Mouse (Mus musculus) kidney, embryonic 16.5 days (tissue): ENCODE measurements around the gene Crabp2. TPM values are rescaled to one million over a fixed set of nuclear protein-coding genes. Genes with fewer than 3 reads are reported as not detected.

Experiments used
- ATAC-seq: fragments of 200-750 bp; cut with Nextera tagmentation; 2 replicates; pipeline ENCODE4 v1.8.0; 2017; ENCODE audit warnings: moderate TSS enrichment; ENCODE audit not compliant: low FRiP score, low TSS enrichment
- H3K27ac ChIP-seq: fragments of 300-500 bp; sonication (generic); 2 replicates; pipeline ENCODE4 v1.5.1; 2014; ENCODE audit warnings: low read length
- H3K27me3 ChIP-seq: fragments of 300-500 bp; sonication (generic); 2 replicates; pipeline ENCODE4 v1.6.1; 2014; ENCODE audit warnings: low read length, control low read depth, mixed read lengths; ENCODE audit not compliant: insufficient read depth
- H3K36me3 ChIP-seq: fragments of 300-500 bp; sonication (generic); 2 replicates; pipeline ENCODE4 v1.6.1; 2014; ENCODE audit warnings: low read length, control low read depth, mixed read lengths; ENCODE audit not compliant: insufficient read depth
- H3K4me1 ChIP-seq: fragments of 300-500 bp; sonication (generic); 2 replicates; pipeline ENCODE4 v1.6.1; 2014; ENCODE audit warnings: low read length, control low read depth, mixed read lengths; ENCODE audit not compliant: insufficient read depth
- H3K4me2 ChIP-seq: fragments of 300-500 bp; sonication (generic); replicated peaks from 2 replicates; pipeline ENCODE4 v1.6.1; 2014; ENCODE audit warnings: low read depth, low read length
- H3K4me3 ChIP-seq: fragments of 300-500 bp; sonication (generic); 2 replicates; pipeline ENCODE4 v1.5.1; 2014; ENCODE audit warnings: mild to moderate bottlenecking, low read length
- H3K9ac ChIP-seq: fragments of 300-500 bp; sonication (generic); replicated peaks from 2 replicates; pipeline ENCODE4 v1.6.1; 2014; ENCODE audit warnings: low read length
- H3K9me3 ChIP-seq: fragments of 300-500 bp; sonication (generic); 2 replicates; pipeline ENCODE4 v1.6.1; 2016; ENCODE audit warnings: low read length, control low read depth
- WGBS: fragments of 180-500 bp; shearing (Covaris S2); extraction: QIAGEN DNeasy Blood & Tissue Kit; methylation state at CpG from one replicate; pipeline ENCODE4 v1.1.7; 2014; 5-methylcytosine and 5-hydroxymethylcytosine counted together
- polyA plus RNA-seq: library from polyadenylated mRNA; unstranded; fragments of >200 nt; fragmentation: Nextera tagmentation; extraction: Ambion mirVana; gene quantifications from 2 replicates; pipeline ENCODE4 v1.2.1, GENCODE M21; 2015

The Crabp2 gene
- polyA plus RNA-seq, 1 experiment from 2014 or later, result 62.0 TPM

DNA sequence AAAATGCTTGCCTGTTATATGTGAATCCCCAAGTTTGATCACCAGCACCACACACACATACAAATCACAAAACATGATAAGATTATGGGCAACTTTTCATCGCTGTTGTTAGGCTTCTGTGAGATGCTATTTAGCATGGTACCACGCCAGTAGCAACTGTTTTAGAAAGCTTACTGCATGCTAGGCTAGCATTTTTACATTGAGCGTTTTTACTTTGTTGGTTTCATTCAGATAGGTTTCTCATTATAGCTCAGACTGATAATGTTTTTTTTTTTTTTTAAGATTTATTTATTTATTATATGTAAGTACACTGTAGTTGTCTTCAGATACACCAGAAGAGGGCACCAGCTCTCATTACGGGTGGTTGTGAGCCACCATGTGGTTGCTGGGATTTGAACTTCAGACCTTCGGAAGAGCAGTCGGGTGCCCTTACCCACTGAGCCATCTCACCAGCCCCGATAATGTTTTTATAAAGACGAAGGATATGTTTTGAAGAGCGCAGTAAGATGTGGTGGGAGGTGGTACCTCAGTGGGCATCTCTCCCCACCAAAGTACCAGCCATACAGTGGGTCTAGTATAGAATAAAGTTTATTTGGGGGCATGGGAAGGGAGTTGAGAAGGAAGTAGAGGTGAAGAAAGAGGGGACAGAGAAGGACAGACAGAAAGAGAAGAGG, 28.1 kb upstream of the Crabp2 start:
- H3K9me3 ChIP-seq, result no peaks in the 10 kb centered on the region
- no peak overlapping the region for H3K27ac ChIP-seq
- peak overlapping the region; percentile 79 for H3K4me3 ChIP-seq
- H3K27me3 ChIP-seq, result no peaks in the 10 kb centered on the region
- peaks cover 58% of the 10 kb centered on the region for H3K36me3 ChIP-seq
- H3K4me1 ChIP-seq, result peaks cover 4% of the 10 kb centered on the region
- WGBS, result 67% methylated on average over 9 of the region's 9 CpGs
- H3K4me2 ChIP-seq, result peak overlapping the region; percentile 77
- no peak for ATAC-seq
- H3K9ac ChIP-seq, result peak overlapping the region; percentile 81

DNA sequence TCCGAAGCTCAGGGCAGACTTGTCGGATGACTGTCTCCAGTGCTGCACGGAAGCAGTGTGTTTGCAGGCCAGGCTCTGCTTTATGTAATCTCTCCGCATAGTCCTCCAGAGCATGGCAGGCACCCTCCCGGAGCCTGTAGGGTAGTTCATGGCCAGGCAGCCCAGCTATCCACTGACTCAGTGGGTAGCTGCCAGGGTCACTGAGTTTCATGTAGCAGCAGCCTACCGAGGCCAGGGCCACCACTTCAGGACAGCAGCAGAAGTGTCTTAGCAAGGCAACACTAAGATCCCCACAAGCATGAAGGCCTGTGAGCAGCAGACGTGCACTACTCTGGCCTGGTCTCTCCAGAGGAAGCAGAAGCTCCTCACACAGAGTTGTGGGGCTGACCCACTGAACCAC, 23.5 kb upstream of the Crabp2 start:
- H3K9ac ChIP-seq, result no peak overlapping the region
- no peak overlapping the region for H3K4me3 ChIP-seq
- no peaks in the 10 kb centered on the region for H3K9me3 ChIP-seq
- 88% methylated on average over 7 of the region's 7 CpGs for WGBS
- no peak overlapping the region for H3K27ac ChIP-seq
- no peak for ATAC-seq
- H3K4me1 ChIP-seq, result peaks cover 9% of the 10 kb centered on the region
- H3K27me3 ChIP-seq, result no peaks in the 10 kb centered on the region
- peaks cover 50% of the 10 kb centered on the region for H3K36me3 ChIP-seq
- no peak overlapping the region for H3K4me2 ChIP-seq

DNA sequence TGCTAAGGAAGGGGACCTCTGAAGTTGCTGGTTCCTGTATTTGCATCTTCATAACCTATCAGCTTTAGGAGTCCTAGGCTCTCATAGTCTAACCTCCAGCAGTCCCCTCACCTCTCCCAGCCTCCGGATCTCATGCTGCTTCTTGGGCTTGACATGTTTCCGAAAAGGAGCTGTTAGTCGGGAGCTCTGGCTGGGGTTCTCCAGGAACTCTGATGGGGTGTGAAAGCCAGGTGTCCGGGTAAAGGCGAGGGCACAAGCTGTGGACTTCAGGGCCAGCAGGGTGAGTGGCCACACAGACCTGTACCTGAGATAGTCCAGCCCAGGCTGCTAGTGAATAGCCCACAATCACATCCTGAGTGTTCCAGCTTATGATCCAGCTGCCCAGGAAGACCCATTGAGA, 21.0 kb upstream of the Crabp2 start:
- Histone ChIP-seq H3K4me2 (no peak overlapping the region), H3K27me3 (no peaks in the 10 kb centered on the region), H3K4me3 (no peak overlapping the region), H3K36me3 (peaks cover 51% of the 10 kb centered on the region), H3K4me1 (peaks cover 22% of the 10 kb centered on the region), H3K9ac (no peak overlapping the region), H3K9me3 (no peaks in the 10 kb centered on the region), H3K27ac (no peak overlapping the region)
- no peak for ATAC-seq
- whole genome bisulfite sequencing, result 91% methylated on average over 5 of the region's 5 CpGs

DNA sequence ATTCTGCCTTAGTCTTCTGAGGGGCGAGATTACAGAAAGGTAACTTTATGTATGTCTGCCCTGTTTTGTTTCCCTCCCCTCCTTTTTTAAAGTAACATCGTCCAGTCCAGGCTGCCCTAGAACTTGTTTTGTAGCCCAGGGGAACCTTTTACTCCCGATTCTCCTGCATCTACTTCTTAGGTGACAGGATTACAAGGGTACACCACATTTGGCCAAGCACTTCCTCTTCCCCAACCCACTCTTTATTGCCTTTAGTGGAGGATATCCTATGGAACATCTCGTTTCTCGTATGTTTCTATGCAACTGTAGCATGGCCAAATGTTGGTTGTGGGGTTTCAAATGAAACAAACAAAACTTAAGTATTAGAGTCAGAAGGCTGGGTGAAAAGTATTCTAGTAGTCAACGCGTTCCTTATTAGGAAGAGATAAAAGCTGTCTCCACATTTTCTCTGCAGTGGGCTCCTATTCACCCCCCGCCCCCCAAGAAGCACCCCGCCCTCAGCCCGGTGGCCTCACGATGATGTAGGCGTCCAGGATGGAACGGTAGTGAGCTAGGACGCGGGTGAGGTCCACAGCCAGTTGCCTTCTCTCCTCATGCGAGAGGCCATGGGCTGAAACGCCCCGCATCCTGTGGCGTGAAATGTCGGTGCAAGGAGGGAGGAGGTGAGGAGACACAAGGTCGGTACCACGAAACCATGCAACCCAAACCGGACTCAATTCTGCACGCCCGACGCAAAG, 19.0 kb upstream of the Crabp2 start:
- Histone ChIP-seq H3K27ac (peak overlapping the region; percentile 75), H3K9me3 (no peaks in the 10 kb centered on the region), H3K4me2 (peak overlapping the region; percentile 86), H3K9ac (peak overlapping the region; percentile 84), H3K27me3 (no peaks in the 10 kb centered on the region), H3K36me3 (peaks cover 40% of the 10 kb centered on the region), H3K4me3 (peak overlapping the region; percentile 94), H3K4me1 (peaks cover 22% of the 10 kb centered on the region)
- peak; percentile 47; the same call in 1 of the 2 replicates for ATAC-seq
- 4% methylated on average over 26 of the region's 26 CpGs for WGBS

DNA sequence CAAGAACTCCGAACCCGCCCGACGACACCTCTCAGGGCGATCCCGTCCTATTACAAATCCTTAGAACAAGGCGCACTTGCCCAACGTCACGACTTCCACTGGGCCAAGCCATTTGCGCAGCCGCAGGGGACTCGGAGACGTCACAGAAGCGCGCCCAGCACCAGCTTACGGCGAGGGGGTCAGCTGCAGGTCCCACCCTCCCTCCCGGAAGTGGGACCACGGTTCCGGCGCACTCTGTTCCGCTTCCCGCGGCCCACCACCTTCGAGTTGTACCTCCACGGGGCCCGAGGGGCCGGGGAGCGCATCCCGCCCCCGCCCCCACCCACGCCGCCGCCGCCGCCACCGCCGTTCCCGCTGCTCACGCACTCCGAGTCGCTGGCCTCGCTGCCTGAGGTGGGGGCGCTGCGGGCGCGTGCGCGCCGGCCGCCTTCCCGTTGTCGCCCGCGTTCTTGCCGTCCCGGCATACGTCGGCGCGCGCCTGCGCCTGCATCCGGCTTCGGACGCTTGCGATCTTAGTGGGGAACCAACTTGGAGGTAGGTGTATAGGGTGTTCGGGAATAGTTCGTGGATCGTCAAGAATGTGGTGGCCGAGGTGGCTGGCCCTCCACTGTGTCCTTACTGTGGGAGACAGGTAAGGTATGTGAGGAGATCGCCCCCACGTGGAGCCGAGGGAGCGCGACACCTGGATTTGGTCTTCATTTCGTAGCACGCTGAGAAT, 18.2 kb upstream of the Crabp2 start, which contains the start of the genes Isg20l2 and Rrnad1:
TSS of gene Isg20l2 (plus strand) at position 237 of the 718 bp plus-strand sequence.
TSS of gene Rrnad1 (minus strand) at position 640 of the 718 bp plus-strand sequence.
- Histone ChIP-seq H3K4me3 (peak within 1 kb of the TSS; percentile 94), H3K9ac (peak within 1 kb of the TSS; percentile 84), H3K4me2 (peak within 1 kb of the TSS; percentile 86), H3K27ac (peak within 1 kb of the TSS; percentile 87), H3K9me3 (no peaks in the 10 kb centered on the region), H3K27me3 (no peaks in the 10 kb centered on the region), H3K4me1 (peaks cover 22% of the 10 kb centered on the region), H3K36me3 (peaks cover 37% of the 10 kb centered on the region)
- under 1% methylated on average over 72 of the region's 78 CpGs for WGBS
- peak; percentile 98 for ATAC-seq

DNA sequence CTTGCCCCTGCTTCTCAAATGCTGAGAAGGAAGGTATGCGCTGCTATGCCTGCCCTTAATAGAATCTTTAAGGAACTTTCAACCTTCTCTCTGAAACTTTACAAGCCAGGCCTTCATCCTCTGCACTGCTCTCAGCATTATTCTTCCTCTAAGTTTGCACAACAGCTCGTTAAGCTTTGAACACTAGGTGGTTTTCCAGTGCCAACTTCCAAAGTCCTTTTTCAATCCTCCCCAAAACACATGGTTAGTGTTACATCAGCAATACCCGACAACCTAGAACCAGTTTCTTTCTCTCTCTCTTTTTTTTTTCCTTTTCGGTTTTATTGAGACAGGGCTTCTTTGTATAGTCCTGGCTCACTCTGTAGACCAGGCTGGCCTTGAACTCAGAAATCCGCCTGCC, 14.4 kb upstream of the Crabp2 start:
- no peak overlapping the region for H3K4me2 ChIP-seq
- no peak for ATAC-seq
- H3K4me1 ChIP-seq, result peaks cover 30% of the 10 kb centered on the region
- H3K9ac ChIP-seq, result no peak overlapping the region
- 82% methylated on average over 5 of the region's 5 CpGs for WGBS
- no peak overlapping the region for H3K4me3 ChIP-seq
- H3K27ac ChIP-seq, result no peak overlapping the region
- H3K27me3 ChIP-seq, result no peaks in the 10 kb centered on the region
- H3K9me3 ChIP-seq, result no peaks in the 10 kb centered on the region
- H3K36me3 ChIP-seq, result peaks cover 43% of the 10 kb centered on the region

DNA sequence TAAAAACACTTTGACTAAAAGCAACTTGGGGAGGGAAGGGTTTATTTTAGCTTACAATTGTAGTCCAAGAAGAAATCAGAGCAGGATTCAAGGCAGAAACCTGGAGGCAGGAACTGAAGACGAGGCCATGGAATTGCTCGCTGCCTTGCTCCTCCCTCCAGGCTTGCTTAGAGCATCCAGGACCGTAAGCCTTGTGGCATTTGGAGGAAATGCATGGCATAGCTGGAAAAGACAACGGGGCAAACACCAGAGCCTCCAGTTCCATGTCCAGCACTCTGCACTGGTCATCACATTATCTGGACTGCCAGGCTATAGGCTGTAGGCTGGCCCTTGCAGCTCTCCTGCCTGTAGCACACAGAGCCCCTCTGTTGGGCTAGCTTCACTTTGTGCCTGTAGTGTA, 14.0 kb upstream of the Crabp2 start:
- no peak overlapping the region for H3K4me3 ChIP-seq
- H3K36me3 ChIP-seq, result peaks cover 47% of the 10 kb centered on the region
- no peak overlapping the region for H3K27ac ChIP-seq
- no peak overlapping the region for H3K9ac ChIP-seq
- no peak for ATAC-seq
- peaks cover 26% of the 10 kb centered on the region for H3K4me1 ChIP-seq
- 69% methylated on average over 4 of the region's 4 CpGs for WGBS
- no peaks in the 10 kb centered on the region for H3K27me3 ChIP-seq
- H3K4me2 ChIP-seq, result no peak overlapping the region
- no peaks in the 10 kb centered on the region for H3K9me3 ChIP-seq

DNA sequence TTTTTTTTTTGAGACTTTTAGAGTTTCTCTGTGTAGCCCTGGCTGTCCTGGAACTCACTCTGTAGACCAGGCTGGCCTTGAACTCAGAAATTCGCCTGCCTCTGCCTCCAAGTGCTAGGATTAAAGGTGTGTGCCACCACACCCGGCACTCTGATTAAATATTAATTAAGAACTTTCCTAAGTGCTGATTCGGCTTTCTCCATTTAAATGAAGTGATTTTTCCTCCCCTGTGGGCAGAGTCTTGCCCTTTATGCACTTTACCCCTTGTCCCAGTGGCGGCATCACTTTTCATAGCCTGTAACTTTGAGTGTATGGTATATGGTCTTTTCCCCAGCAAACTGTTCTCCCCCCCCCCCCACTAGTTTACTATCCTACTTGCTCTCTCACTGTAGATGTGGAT, 13.3 kb upstream of the Crabp2 start:
- no peaks in the 10 kb centered on the region for H3K9me3 ChIP-seq
- no peak overlapping the region for H3K27ac ChIP-seq
- peaks cover 54% of the 10 kb centered on the region for H3K36me3 ChIP-seq
- H3K4me1 ChIP-seq, result peaks cover 26% of the 10 kb centered on the region
- 73% methylated on average over 4 of the region's 4 CpGs for WGBS
- no peaks in the 10 kb centered on the region for H3K27me3 ChIP-seq
- ATAC-seq, result no peak
- H3K9ac ChIP-seq, result no peak overlapping the region
- no peak overlapping the region for H3K4me2 ChIP-seq
- H3K4me3 ChIP-seq, result no peak overlapping the region

DNA sequence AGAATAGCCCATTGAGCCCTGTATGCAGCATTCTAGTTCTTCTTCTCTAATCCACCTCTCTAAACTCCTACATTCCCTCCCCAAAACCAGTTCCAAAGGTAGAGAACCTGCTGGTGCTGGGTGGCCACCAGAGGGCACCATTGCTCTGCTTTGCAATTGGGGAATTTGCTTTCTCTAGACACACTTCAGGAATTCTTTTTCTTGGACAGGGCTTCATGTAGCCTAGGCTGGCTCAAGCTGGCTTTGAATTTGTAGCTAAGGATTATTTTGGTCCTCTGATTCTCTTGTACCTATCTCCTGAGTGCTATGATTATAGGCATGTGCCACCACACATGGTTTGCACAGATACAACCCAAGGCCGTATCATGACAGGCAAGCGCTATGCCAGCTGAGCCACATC, 12.7 kb upstream of the Crabp2 start:
- H3K9me3 ChIP-seq, result no peaks in the 10 kb centered on the region
- no peak overlapping the region for H3K4me3 ChIP-seq
- peaks cover 57% of the 10 kb centered on the region for H3K36me3 ChIP-seq
- 98% methylated on average over 2 of the region's 2 CpGs for WGBS
- H3K4me2 ChIP-seq, result no peak overlapping the region
- H3K4me1 ChIP-seq, result peaks cover 26% of the 10 kb centered on the region
- H3K27me3 ChIP-seq, result no peaks in the 10 kb centered on the region
- peak; percentile 40 for ATAC-seq
- no peak overlapping the region for H3K27ac ChIP-seq
- 0 out of 2 replicates have a peak overlapping the region, but pooled peaks have one; percentile 10 for H3K9ac ChIP-seq
